Comparison of ENCODE assay signal across 8 mouse cellular contexts in the genomic region with DNA sequence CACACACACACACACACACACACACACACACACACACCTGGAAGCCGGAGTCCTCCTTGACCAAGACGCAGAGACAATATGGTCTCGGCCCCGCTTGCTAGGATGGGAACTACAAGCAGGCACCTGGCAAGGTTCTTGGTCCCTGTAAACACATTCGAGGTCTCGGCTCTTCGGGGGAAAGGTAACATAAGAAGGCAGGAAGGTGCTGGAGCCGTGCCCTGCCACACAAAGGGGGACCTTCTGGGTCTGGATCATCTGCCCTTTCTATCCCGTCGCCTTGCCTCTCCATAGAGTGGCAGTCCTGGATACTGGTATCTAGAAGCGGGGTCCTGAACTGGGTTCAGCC. TPM values are rescaled to one million over a fixed set of nuclear protein-coding genes. Genes with fewer than 3 reads are reported as not detected.
DNase-seq lines count a peak whose midpoint lies in the region; ATAC-seq lines count a peak whose summit lies in the region.
"Had no signal": no experiment of that assay in that cellular context is flagged by ENCODE, and none has a peak within 500 bp of the region (broad histone marks: within the 10 kb centered on the region; RNA-seq: fewer than 3 reads in every experiment).

No protein-coding gene starts in this region.

- 0 out of 2 replicates have a peak, but pooled peaks have one; percentile 6 for ATAC-seq in embryonic facial prominence, embryonic 11.5 days (replicated peaks; ENCODE audit: insufficient number of reproducible peaks, low FRiP score, low TSS enrichment, low read depth)
- no peak for ATAC-seq in heart, embryonic 11.5 days (replicated peaks; ENCODE audit: insufficient number of reproducible peaks, low FRiP score, low TSS enrichment)
- ATAC-seq: activated CD4-positive, CD25-positive, alpha-beta regulatory T cell, adult 4 months; CD4-positive, CD25-positive, alpha-beta regulatory T cell, adult 4 months; Patski had no signal

- no peak overlapping the region for H3K4me2 ChIP-seq in embryonic facial prominence, embryonic 11.5 days (ENCODE audit: low read depth, low read length)
- no peak overlapping the region for H3K4me2 ChIP-seq in heart, embryonic 11.5 days

- no peak overlapping the region for H3K27ac ChIP-seq in embryonic facial prominence, embryonic 11.5 days (replicated peaks; ENCODE audit: low read depth, low read length)
- H3K27ac ChIP-seq in embryonic facial prominence, embryonic 10.5 days (replicated peaks) = no peak overlapping the region
- no peak overlapping the region for H3K27ac ChIP-seq in heart, embryonic 11.5 days (ENCODE audit: low read depth, low read length)

- no peaks in the 10 kb centered on the region for H3K9me3 ChIP-seq in embryonic facial prominence, embryonic 11.5 days (replicated peaks; ENCODE audit: control insufficient read depth, low read length)
- peaks cover 3% of the 10 kb centered on the region; the same call in 1 of the 2 replicates for H3K9me3 ChIP-seq in embryonic facial prominence, embryonic 10.5 days
- no peaks in the 10 kb centered on the region for H3K9me3 ChIP-seq in heart, embryonic 11.5 days (replicated peaks; ENCODE audit: control insufficient read depth, low read length)
- H3K9me3 ChIP-seq: G1E had no signal

- H3K4me1 ChIP-seq in embryonic facial prominence, embryonic 11.5 days (ENCODE audit: control insufficient read depth, insufficient read depth, low read length) = no peaks in the 10 kb centered on the region
- no peaks in the 10 kb centered on the region for H3K4me1 ChIP-seq in embryonic facial prominence, embryonic 10.5 days
- H3K4me1 ChIP-seq in heart, embryonic 11.5 days (ENCODE audit: control insufficient read depth, insufficient read depth, low read length) = peaks cover 7% of the 10 kb centered on the region

- DNase-seq in embryonic facial prominence, embryonic 11.5 days (ENCODE audit: low spot score) = no peak
- no peak for DNase-seq in embryonic facial prominence, embryonic 10.5 days (ENCODE audit: low spot score)
- peak; percentile 94 for DNase-seq in heart, adult 11 months

- WGBS in embryonic facial prominence, embryonic 11.5 days = 91% methylated on average over 11 of the region's 11 CpGs
- 92% methylated on average over 11 of the region's 11 CpGs for WGBS in embryonic facial prominence, embryonic 10.5 days
- WGBS in heart, embryonic 11.5 days (ENCODE audit: insufficient replicate concordance) = 95% methylated on average over 11 of the region's 11 CpGs

- peaks cover 9% of the 10 kb centered on the region for H3K36me3 ChIP-seq in embryonic facial prominence, embryonic 11.5 days (replicated peaks; ENCODE audit: control insufficient read depth, insufficient read depth, low read depth, low read length)
- peaks cover 56% of the 10 kb centered on the region for H3K36me3 ChIP-seq in embryonic facial prominence, embryonic 10.5 days (replicated peaks)
- peaks cover 19% of the 10 kb centered on the region for H3K36me3 ChIP-seq in heart, embryonic 11.5 days (ENCODE audit: control insufficient read depth, insufficient read depth, low read length)
- H3K36me3 ChIP-seq: G1E had no signal

- no peaks in the 10 kb centered on the region for H3K27me3 ChIP-seq in embryonic facial prominence, embryonic 11.5 days (ENCODE audit: control insufficient read depth, insufficient read depth, low read length)
- no peaks in the 10 kb centered on the region for H3K27me3 ChIP-seq in embryonic facial prominence, embryonic 10.5 days (replicated peaks; ENCODE audit: low read depth, poor library complexity, severe bottlenecking)
- H3K27me3 ChIP-seq in heart, embryonic 11.5 days (ENCODE audit: control insufficient read depth, insufficient read depth, low read length) = no peaks in the 10 kb centered on the region
- H3K27me3 ChIP-seq: Patski had no signal

- no peak overlapping the region for H3K9ac ChIP-seq in embryonic facial prominence, embryonic 11.5 days (replicated peaks; ENCODE audit: low read length)
- H3K9ac ChIP-seq in heart, embryonic 11.5 days (ENCODE audit: low read depth, low read length) = no peak overlapping the region

- no peak overlapping the region for H3K4me3 ChIP-seq in embryonic facial prominence, embryonic 11.5 days (ENCODE audit: low read depth, low read length)
- no peak overlapping the region for H3K4me3 ChIP-seq in embryonic facial prominence, embryonic 10.5 days
- no peak overlapping the region for H3K4me3 ChIP-seq in heart, embryonic 11.5 days (ENCODE audit: low read depth, low read length)

RNA-seq across cellular contexts. Expression of a gene that starts 28.3 kb away (rescaled TPM):
- polyA plus RNA-seq in embryonic facial prominence, embryonic 11.5 days (2014; fragmentation: Nextera tagmentation; extraction: Ambion mirVana) = 35.2 and 38.7 TPM in 2 replicates
- polyA plus RNA-seq in embryonic facial prominence, embryonic 10.5 days (2016; fragmentation: Nextera tagmentation; extraction: Ambion mirVana) = 39.7 and 41.9 TPM in 2 replicates
- 30.5 and 33.6 TPM in 2 replicates for polyA plus RNA-seq in heart, embryonic 11.5 days (2014; fragmentation: Nextera tagmentation; extraction: Ambion mirVana)
